Mouse (Mus musculus) kidney, adult 18-20 months (tissue): ENCODE measurements around the gene Evi5.
A peak's percentile ranks its signal among the peaks of the same experiment; 100 is the strongest.

ENCODE experiments used
- DNase-seq: peaks from one replicate; pipeline ENCODE4 v3.0.0; 2021

Gene Evi5

GRCm38 (mm10) chr5:107869701-107870100 is 5.2 kb downstream of the Evi5 start:
- no peak for DNase-seq

- DNase-seq = peak; percentile 92
Observed at GRCm38 (mm10) chr5:107868905-107869424, 5.9 kb downstream of the Evi5 start.

- DNase-seq = peak; percentile 78
Observed at GRCm38 (mm10) chr5:107867970-107868904, 6.7 kb downstream of the Evi5 start.

GRCm38 (mm10) chr5:107866127-107867126 is 8.5 kb downstream of the Evi5 start:
- no peak for DNase-seq

GRCm38 (mm10) chr5:107863971-107864370 is 10.9 kb downstream of the Evi5 start:
- DNase-seq = no peak

GRCm38 (mm10) chr5:107858963-107859362 is 15.9 kb downstream of the Evi5 start:
- DNase-seq = no peak

- DNase-seq = no peak
Observed at GRCm38 (mm10) chr5:107855546-107855945, 19.4 kb downstream of the Evi5 start.

GRCm38 (mm10) chr5:107854556-107854955 is 20.4 kb downstream of the Evi5 start:
- no peak for DNase-seq

- DNase-seq = peak; percentile 20
Observed at GRCm38 (mm10) chr5:107853807-107854206, 21.1 kb downstream of the Evi5 start.

- DNase-seq = no peak
Observed at GRCm38 (mm10) chr5:107848964-107849363, 25.9 kb downstream of the Evi5 start.

GRCm38 (mm10) chr5:107847817-107848216 is 27.1 kb downstream of the Evi5 start:
- DNase-seq = no peak

- peak; percentile 50 for DNase-seq
Observed at GRCm38 (mm10) chr5:107847349-107847748, 27.6 kb downstream of the Evi5 start.

GRCm38 (mm10) chr5:107840549-107841238 is 34.2 kb downstream of the Evi5 start:
- no peak for DNase-seq

GRCm38 (mm10) chr5:107838891-107839644 is 35.8 kb downstream of the Evi5 start:
- no peak for DNase-seq

GRCm38 (mm10) chr5:107834287-107834686 is 40.6 kb downstream of the Evi5 start:
- no peak for DNase-seq

- DNase-seq = no peak
Observed at GRCm38 (mm10) chr5:107831351-107831750, 43.6 kb downstream of the Evi5 start.

GRCm38 (mm10) chr5:107829998-107830560 is 44.8 kb downstream of the Evi5 start, which contains the start of gene Ube2d2b:
Ube2d2b (plus strand) TSS chr5:107830099.
- DNase-seq = no peak

GRCm38 (mm10) chr5:107822521-107822920 is 52.4 kb downstream of the Evi5 start:
- DNase-seq = no peak

GRCm38 (mm10) chr5:107814651-107815050 is 60.3 kb downstream of the Evi5 start:
- DNase-seq = no peak

GRCm38 (mm10) chr5:107807496-107807895 is 67.4 kb downstream of the Evi5 start:
- no peak for DNase-seq

GRCm38 (mm10) chr5:107802621-107803020 is 72.3 kb downstream of the Evi5 start:
- no peak for DNase-seq
